Mouse (Mus musculus): ENCODE results near the gene Neurl4.

- TF ChIP-seq POLR2A (IDR thresholded peaks at IDR 0.05; ENCODE audit: borderline replicate concordance, control insufficient read depth, low read depth, low read length) = peak; percentile 14; the same call in 1 of the 2 replicates
- no peak for TF ChIP-seq CTCF (IDR thresholded peaks at IDR 0.05; ENCODE audit: control insufficient read depth, insufficient read depth, low read length)
Observed at GRCm38 (mm10) chr11:69895291-69895690, 5.6 kb upstream of the Neurl4 start, which contains the start of gene Acap1.
